Mouse (Mus musculus) Muller cell, postnatal 12 days (primary cell): ENCODE measurements around the gene Slc7a15.
"Not testable (repeated sequence)": the region's sequence is repeated elsewhere in the genome, so short reads cannot be mapped to it uniquely, and the experiment has no call there.

Source experiments
- DNase-seq: peaks from one replicate; pipeline ENCODE4 v3.0.0-alpha.2; 2015; ENCODE audit errors: inconsistent ontology term

The Slc7a15 gene

GRCm38 (mm10) chr12:8598966-8599365 is at the start of gene Slc7a15:
TSS of gene Slc7a15 (minus strand) at chr12:8599066.
- not testable (repeated sequence) for DNase-seq

DNA sequence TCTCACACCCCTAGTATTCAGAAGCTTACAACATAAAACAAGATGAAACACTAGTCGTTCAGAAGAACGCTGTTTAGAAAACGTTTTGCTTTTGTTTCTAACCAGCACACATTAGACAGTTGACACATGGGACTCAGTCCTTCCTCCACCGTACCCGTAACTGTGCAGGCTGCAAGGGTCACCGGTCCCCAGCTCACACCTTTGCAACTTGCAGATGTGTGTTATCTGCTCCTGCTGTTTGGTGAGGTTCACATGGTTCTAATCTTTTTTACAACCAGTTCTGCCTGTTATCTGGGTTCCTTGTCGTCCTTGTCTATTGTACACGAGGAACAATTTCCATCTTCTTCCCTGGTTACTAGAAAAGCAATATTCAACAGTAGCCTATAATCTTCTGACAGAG is 49.3 kb upstream of the Slc7a15 start:
- DNase-seq: not testable (repeated sequence)

- DNase-seq: no peak
Measured at GRCm38 (mm10) chr12:8641425-8641735, 42.5 kb upstream of the Slc7a15 start.

DNA sequence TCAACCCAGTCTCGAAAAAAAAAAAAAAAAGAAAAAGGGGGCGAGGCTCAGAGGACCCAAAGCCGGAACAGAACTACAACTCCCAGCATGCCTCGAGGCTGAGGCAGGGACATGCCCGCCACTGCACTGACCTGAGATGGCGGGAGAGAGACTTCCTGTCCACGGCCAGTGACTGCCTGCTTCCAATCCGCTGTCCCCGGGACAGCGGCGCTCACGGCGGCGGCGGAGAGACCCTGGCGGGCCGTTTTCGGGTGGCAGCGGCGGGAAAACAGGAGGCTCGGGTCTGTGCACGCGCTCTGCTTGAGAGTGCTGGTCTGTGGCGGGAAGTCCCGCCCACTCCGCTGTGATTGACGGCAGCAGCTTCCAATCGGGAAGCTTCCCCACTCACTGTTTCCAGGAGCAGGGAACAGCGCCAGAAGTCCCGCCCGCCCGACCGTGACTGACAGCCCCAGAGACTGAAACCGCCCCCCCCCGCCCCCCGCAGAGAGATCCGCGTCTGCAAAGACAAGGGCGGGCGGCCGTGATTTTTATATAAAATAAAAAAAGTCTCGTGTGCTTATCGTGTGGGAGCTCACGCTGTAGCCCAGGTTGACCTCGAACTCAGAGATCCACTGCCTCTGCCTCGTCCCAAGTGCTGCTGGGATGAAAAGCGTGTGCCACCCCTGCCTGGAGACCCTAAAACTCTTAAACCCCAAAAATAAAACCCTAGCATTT is 42.0 kb upstream of the Slc7a15 start:
- peak; percentile 96 for DNase-seq

- not testable (repeated sequence) for DNase-seq
Measured at GRCm38 (mm10) chr12:8640186-8640585, 41.3 kb upstream of the Slc7a15 start.

DNA sequence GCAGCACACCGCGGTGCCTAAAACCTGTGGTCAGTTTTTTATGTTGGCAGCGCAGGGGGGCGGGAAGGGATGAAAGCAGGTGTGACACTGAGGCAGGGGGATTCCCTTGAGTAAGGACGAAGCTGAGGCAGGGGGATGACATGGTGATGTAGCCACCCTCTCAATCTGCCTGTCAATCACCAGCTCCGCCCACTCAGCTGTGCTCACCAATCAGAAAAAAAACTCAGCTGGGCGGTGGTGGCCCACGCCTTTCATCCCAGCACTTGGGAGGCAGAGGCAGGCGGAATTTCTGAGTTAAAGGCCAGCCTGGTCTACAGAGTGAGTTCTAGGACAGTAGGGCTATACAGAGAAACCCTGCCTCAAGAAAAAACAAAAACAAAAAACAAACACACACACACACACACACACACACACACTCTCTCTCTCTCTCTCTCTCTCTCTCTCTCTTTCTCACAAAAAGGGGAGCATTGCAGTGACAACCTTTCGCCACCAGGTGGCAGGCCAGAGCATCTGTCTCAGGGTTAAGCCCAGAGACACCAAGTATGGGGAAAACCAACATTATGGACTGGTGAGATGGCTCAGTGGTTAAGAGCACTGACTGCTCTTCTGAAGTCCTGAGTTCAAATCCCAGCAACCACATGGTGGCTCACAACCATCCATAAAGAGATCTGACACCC is 39.7 kb upstream of the Slc7a15 start:
- peak; percentile 61 for DNase-seq

DNA sequence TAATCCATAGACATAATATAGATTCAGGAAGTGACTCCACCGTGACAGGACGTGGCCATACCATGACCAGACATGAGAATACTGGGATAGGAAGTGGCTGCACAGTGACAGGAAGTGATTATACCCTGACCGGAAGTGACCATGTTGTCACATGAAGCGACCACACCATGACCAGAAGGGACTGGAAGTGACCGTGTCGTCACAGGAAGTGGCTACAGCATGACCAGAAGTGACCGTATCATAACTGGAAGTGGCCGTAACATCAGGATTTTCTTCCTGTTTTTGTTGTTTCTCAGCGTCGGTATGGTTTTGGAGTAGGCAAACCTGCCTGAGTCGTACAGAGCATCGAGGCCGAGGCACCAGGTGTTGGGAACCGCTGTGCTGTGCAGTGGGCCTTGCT is 38.1 kb upstream of the Slc7a15 start:
- no peak for DNase-seq

GRCm38 (mm10) chr12:8635546-8635945 is 36.7 kb upstream of the Slc7a15 start:
- no peak for DNase-seq

DNA sequence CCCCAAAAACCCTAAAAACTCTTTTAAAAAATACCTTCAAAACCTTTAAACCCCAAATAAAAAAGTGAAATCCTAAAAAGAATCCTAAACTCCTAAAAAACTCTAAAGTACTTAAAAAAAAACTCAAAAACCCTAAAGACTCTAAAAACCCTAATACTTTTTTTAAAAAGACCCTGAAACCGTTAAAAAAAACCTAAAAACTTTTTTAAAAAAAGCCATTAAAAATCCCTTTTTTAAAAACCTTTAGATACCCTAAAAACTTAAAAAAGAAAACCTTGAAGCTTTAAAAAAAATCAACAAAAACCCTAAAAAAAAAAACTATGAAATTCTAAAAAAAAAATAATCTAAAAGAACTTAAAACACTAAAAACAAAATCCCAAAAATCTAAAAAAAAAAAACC is 35.4 kb upstream of the Slc7a15 start:
- no peak for DNase-seq

DNA sequence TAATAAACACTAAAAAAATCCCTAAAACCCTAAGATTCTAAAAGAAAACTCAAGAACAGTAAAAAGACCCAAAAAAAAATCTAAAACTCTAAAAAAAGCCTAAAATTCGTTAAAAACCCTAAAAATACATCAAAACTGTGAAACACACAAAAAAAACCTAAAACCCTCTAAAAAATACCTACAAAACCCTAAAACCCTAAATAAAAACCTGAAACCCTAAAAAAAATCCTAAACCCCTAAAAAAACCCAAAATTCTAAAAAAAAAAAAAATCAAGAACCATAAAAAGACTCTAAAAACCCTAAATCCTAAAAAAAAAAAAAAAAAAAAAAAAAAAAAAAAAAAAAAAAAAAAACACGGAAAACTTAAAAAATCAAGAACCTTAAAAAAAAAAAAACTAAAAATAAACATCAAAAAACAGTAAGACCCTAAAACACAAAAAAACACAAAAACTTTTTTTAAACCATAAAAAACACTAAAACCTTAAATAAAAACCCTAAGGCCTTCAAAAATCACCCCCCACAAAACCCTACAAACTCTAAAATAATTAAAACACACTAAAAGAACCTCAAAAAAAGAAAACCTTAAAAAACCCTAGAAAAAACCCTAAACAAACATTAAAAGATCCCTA is 34.0 kb upstream of the Slc7a15 start:
- no peak for DNase-seq

DNA sequence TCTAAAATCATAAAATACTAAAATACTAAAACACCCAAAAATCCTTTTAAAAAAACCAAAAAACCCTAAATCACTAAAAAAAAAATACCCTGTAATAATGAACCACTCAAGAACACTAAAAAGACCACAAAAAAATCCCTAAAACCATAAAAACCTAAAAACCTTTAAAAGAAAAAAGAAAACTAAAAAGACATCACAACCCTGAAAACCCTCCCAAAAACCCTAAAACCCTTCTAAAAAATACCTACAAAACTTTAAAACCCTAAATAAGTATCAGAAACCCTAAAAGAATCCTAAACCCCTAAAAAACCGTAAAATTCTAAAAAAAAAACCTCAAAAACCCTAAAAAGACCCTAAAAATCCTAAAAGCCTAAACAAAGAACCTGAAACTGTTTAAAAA is 32.8 kb upstream of the Slc7a15 start:
- no peak for DNase-seq

DNA sequence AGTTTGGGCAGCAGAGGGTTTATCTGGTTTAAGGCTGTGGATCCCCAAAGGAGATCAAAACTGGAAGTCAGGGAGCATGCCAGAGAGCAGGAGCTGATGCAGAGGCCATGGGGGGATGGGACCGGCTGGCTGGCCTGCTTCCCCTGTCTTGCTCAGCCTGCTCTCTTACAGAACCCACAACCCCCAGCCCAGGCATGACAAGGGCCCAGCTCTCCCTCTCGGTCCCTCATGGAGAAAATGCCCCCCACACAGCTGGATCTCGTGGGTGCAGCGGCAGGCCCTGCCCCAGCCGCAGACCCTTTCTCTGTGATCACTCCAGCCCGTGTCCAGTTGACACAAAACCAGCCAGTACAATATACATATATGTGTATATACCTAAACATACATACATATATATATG is 30.7 kb upstream of the Slc7a15 start:
- no peak for DNase-seq

- no peak for DNase-seq
Measured at GRCm38 (mm10) chr12:8620678-8621018, 21.8 kb upstream of the Slc7a15 start.

- DNase-seq: no peak
Measured at GRCm38 (mm10) chr12:8619827-8620677, 21.2 kb upstream of the Slc7a15 start.

DNA sequence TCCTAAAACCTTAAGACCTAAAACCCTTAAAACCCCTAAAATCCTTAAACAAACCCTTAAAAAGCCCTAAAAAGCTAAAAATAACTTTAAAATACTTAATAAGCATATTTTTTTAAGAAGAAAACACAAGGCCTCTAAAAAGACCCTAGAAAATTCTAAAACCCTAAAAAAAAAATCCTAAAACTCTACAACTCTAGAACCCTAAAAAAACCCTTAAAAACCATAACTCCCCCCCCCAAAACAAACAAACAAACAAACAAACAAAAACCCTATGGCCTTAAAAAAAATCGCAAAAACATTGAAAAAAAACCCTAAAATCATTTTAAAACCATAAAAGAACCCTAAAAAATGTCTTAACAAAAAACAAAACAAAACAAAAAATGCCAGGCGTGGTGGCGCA is 19.4 kb upstream of the Slc7a15 start:
- DNase-seq: no peak

DNA sequence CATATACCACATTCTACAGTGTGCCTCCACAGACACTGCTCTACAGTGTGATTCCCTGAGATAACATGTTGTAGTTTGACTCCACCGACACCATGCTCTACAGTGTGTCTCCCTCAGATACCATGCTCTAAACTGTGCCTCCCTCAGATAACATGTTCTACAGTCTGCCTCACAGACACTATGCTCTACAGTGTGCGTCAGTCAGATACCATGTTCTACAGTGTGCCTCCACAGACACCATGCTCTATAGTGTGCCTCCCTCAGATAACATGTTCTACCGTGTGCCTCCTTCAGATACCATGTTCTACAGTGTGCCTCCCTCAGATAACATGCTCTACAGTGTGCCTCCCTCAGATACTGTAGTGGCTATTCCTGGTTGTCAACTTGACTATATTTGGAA is 10.2 kb upstream of the Slc7a15 start:
- DNase-seq: no peak

DNA sequence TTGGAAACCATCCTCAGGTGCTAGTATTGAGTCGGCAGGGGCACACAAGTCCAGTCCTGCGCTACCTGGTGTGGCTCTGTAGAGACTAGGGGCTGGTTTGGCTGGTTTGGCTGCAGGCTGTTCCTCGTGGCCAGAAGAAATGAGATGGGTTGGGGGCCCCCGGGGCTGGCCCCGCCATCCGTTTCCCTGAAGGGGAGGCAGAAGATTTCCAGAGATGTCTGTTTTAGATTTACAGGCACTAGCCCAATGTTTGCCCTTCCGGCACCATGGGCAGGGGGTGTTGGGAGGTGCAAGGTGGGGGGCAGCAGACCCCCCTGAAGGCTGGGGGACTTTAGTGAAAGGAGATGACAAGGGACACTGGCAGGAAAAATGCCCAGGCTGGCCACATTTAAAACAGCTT is 3.3 kb downstream of the Slc7a15 start:
- no peak for DNase-seq

DNA sequence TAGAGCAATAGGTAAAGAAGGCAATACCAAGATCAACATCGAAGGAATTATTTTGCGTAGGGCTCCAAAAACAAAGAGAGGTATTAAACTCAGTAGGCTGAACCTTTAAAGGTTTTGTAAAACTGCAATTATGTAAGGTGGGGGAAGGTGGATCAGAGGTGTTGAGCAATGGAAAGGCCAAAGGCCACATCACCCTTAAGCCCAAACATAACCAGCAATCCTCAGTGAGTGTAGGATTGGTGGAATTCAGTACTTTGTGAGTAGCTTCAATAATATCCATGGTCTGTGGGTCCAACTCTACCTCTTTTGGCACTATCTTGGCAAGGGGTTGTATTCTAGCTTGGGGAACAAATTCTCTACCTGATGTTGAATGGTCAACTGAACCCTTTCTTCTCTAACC is 7.5 kb downstream of the Slc7a15 start:
- not testable (repeated sequence) for DNase-seq

DNA sequence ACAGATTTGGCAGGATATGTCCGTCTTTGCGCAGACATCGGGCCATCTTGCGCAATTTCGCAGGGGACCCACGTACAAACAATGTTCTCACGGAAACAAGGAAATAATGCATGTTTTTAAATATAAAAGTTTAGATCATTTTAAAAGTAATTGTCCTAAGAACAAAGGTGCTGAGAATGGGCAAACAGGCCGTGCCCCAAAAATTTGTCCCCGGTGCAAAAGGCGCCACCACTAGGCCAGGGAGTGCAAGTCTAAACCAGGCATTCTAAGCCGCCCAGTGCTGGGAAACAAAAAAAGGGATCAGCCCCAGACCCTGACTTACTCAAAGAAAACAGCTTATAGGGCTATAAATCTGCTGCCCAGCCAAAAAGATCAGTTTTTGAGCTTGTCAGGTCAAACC is 25.5 kb downstream of the Slc7a15 start:
- DNase-seq: no peak

DNA sequence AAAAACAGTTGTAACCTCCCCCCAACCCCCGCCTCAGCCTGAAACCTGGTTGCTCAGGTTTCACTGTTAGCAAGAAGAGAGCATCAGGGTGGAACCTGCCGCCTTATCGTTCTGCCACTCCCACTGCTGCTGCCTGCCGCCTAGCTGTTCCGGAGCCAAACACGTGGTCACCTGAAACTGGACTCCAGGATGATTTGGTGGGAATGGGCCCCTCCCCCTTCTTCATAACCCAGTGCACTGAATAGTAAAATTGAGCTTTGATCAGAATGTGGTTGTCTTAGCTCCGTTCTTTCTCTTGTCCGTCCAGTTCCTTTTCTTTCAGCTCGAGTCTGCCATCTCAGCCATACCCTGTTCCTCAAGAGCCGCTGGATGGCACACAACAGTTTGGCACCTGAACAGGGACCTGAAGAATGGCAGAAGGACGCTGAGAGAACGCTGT is 26.9 kb downstream of the Slc7a15 start:
- DNase-seq: not testable (repeated sequence)

DNA sequence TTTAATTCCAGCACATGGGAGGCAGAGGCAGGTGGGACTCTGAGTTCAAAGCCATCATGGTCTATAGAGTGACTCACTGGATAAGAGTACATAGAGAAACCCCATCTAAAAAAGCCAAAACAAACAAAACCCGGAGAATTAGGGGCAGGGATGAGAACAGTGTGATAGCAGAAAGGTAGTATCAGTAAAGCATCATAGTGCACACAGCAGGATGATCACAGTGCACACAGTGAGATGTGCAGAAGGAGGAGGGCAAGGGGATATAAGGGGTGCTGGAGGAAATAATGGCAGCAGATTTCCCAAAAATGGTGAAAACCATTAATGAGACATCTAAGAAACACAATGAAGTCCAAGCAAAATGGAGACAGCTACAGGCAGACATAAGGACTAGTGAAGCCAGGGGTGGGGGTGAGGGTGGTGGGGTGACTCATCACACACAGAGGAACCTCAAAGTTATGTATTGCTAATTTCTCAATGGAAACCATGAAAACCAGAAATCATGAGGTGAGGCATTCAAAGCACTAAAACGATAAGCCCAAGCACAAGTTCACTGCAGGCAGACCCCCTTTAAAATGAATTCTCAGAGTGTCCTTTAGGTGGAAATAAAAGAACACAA is 27.5 kb downstream of the Slc7a15 start:
- not testable (repeated sequence) for DNase-seq

GRCm38 (mm10) chr12:8562213-8562612 is 36.7 kb downstream of the Slc7a15 start:
- not testable (repeated sequence) for DNase-seq
